Mouse (Mus musculus) small intestine, adult 2 months (tissue): ENCODE data around the gene Mecom.

Experiments used
- CTCF ChIP-seq: fragments of 200-500 bp; IDR thresholded peaks from 2 replicates; pipeline ENCODE4 v1.5.1; 2012; ENCODE audit warnings: low read depth, mild to moderate bottlenecking, control low read depth, inconsistent platforms, low read length, moderate library complexity, mixed read lengths; ENCODE audit not compliant: insufficient replicate concordance, insufficient read length; ENCODE audit errors: extremely low read depth
- POLR2A ChIP-seq: fragments of 200-500 bp; IDR thresholded peaks from 2 replicates; pipeline ENCODE4 v1.6.1; 2012; ENCODE audit warnings: low read depth, mild to moderate bottlenecking, control low read depth, inconsistent platforms, low read length, moderate library complexity

- TF ChIP-seq POLR2A (no peak), CTCF (no peak)
Measured at GRCm38 (mm10) chr3:30392662-30393061, 155.1 kb downstream of the Mecom start.
